Mouse (Mus musculus) heart, adult 2 months (tissue): ENCODE measurements around the gene Grin2d.

Source experiments
- CTCF ChIP-seq: fragments of 200-600 bp; IDR thresholded peaks from 2 replicates; pipeline ENCODE4 v1.8.1; 2022; ENCODE audit warnings: antibody characterized with exemption, mild to moderate bottlenecking, moderate library complexity
- POLR2A ChIP-seq: fragments of 200-500 bp; IDR thresholded peaks from 2 replicates; pipeline ENCODE4 v1.6.1; 2011; ENCODE audit warnings: mild to moderate bottlenecking, low read depth, low read length, control low read depth; ENCODE audit not compliant: insufficient read depth

GRCm38 (mm10) chr7:45819843-45820242 lies 58.3 kb downstream of the Grin2d start:
- no peak for TF ChIP-seq POLR2A
- TF ChIP-seq CTCF: no peak
